Mouse (Mus musculus): ENCODE results near the gene Hpse. TPM values are rescaled to one million over a fixed set of nuclear protein-coding genes. Genes with fewer than 3 reads are reported as not detected.

Gene Hpse
- polyA plus RNA-seq, 1 experiment from 2014 or later = 2.1 TPM

DNA sequence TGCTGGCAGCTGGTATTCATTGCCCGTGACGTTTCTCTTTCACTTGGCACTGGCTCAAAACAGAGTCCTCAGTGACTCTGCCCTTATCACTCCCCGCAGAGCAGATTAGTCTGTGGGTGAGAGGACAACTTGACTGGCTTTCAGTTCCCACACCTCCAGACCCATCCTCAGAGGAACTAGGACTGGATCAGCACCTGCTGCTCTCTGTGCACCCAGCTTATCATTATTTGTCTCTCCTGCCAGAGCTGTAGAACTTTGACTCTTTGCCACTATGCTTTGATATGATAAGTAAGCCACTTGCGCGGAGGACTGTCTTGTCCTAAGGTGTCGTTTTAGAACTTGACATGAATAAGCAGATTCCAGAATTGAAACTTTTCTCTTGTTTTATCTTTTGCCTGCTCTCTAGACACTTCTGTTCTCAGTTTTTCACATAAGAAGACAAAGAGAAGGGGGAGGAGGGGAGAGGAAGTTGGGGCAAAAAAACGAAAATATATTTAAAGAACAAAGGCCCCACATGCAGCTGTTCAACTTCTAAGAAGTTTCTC lies 75.5 kb downstream of the Hpse start:
- Histone ChIP-seq H3K9me3 (ENCODE audit: control insufficient read depth, low read length) (no peaks in the 10 kb centered on the region), H3K4me2 (ENCODE audit: low read depth, severe bottlenecking) (no peak overlapping the region), H3K4me3 (ENCODE audit: low read depth, low read length) (no peak overlapping the region), H3K4me1 (ENCODE audit: control insufficient read depth, insufficient read depth, low read length) (no peaks in the 10 kb centered on the region), H3K27me3 (ENCODE audit: control insufficient read depth, insufficient read depth, low read length) (no peaks in the 10 kb centered on the region), H3K9ac (ENCODE audit: low read length) (no peak overlapping the region), H3K27ac (replicated peaks; ENCODE audit: low read depth, low read length) (no peak overlapping the region), H3K36me3 (ENCODE audit: control insufficient read depth, insufficient read depth, low read length) (no peaks in the 10 kb centered on the region)
- 85% methylated on average over 7 of the region's 7 CpGs for WGBS
- ATAC-seq (ENCODE audit: insufficient number of reproducible peaks, low FRiP score, low TSS enrichment, low read depth) (no peak), DNase-seq (ENCODE audit: low spot score) (no peak)

- Histone ChIP-seq H3K36me3 (ENCODE audit: control insufficient read depth, insufficient read depth, low read length) (no peaks in the 10 kb centered on the region), H3K4me1 (ENCODE audit: control insufficient read depth, insufficient read depth, low read length) (no peaks in the 10 kb centered on the region), H3K4me2 (ENCODE audit: low read depth, severe bottlenecking) (no peak overlapping the region), H3K27me3 (ENCODE audit: control insufficient read depth, insufficient read depth, low read length) (no peaks in the 10 kb centered on the region), H3K27ac (replicated peaks; ENCODE audit: low read depth, low read length) (no peak overlapping the region), H3K9me3 (ENCODE audit: control insufficient read depth, low read length) (no peaks in the 10 kb centered on the region), H3K9ac (ENCODE audit: low read length) (no peak overlapping the region), H3K4me3 (ENCODE audit: low read depth, low read length) (no peak overlapping the region)
- WGBS = 85% methylated on average over 12 of the region's 12 CpGs
- no peak for ATAC-seq (ENCODE audit: insufficient number of reproducible peaks, low FRiP score, low TSS enrichment, low read depth)
- DNase-seq (ENCODE audit: low spot score) = no peak
Observed at GRCm38 (mm10) chr5:100643253-100643990, 76.1 kb downstream of the Hpse start.

- 87% methylated on average over 5 of the region's 5 CpGs for WGBS
- no peak overlapping the region for H3K4me3 ChIP-seq (ENCODE audit: low read depth, low read length)
- H3K27ac ChIP-seq (replicated peaks; ENCODE audit: low read depth, low read length) = no peak overlapping the region
- H3K27me3 ChIP-seq (ENCODE audit: control insufficient read depth, insufficient read depth, low read length) = no peaks in the 10 kb centered on the region
- H3K4me1 ChIP-seq (ENCODE audit: control insufficient read depth, insufficient read depth, low read length) = no peaks in the 10 kb centered on the region
- no peaks in the 10 kb centered on the region for H3K36me3 ChIP-seq (ENCODE audit: control insufficient read depth, insufficient read depth, low read length)
- no peaks in the 10 kb centered on the region for H3K9me3 ChIP-seq (ENCODE audit: control insufficient read depth, low read length)
- no peak for ATAC-seq (ENCODE audit: insufficient number of reproducible peaks, low FRiP score, low TSS enrichment, low read depth)
- DNase-seq (ENCODE audit: low spot score) = no peak
- H3K4me2 ChIP-seq (ENCODE audit: low read depth, severe bottlenecking) = no peak overlapping the region
- H3K9ac ChIP-seq (ENCODE audit: low read length) = no peak overlapping the region
Observed at GRCm38 (mm10) chr5:100642316-100642715, 77.2 kb downstream of the Hpse start.

- no peak for ATAC-seq (ENCODE audit: insufficient number of reproducible peaks, low FRiP score, low TSS enrichment, low read depth)
- H3K9ac ChIP-seq (ENCODE audit: low read length) = no peak overlapping the region
- H3K4me1 ChIP-seq (ENCODE audit: control insufficient read depth, insufficient read depth, low read length) = no peaks in the 10 kb centered on the region
- H3K9me3 ChIP-seq (ENCODE audit: control insufficient read depth, low read length) = no peaks in the 10 kb centered on the region
- no peak for DNase-seq (ENCODE audit: low spot score)
- H3K27me3 ChIP-seq (ENCODE audit: control insufficient read depth, insufficient read depth, low read length) = no peaks in the 10 kb centered on the region
- WGBS = 88% methylated on average over 8 of the region's 8 CpGs
- no peak overlapping the region for H3K27ac ChIP-seq (replicated peaks; ENCODE audit: low read depth, low read length)
- no peak overlapping the region for H3K4me2 ChIP-seq (ENCODE audit: low read depth, severe bottlenecking)
- no peak overlapping the region for H3K4me3 ChIP-seq (ENCODE audit: low read depth, low read length)
- no peaks in the 10 kb centered on the region for H3K36me3 ChIP-seq (ENCODE audit: control insufficient read depth, insufficient read depth, low read length)
Observed at GRCm38 (mm10) chr5:100638483-100638882, 81.0 kb downstream of the Hpse start.

- no peak overlapping the region for H3K4me3 ChIP-seq (ENCODE audit: low read depth, low read length)
- no peak overlapping the region for H3K9ac ChIP-seq (ENCODE audit: low read length)
- H3K4me1 ChIP-seq (ENCODE audit: control insufficient read depth, insufficient read depth, low read length) = no peaks in the 10 kb centered on the region
- no peak for DNase-seq (ENCODE audit: low spot score)
- H3K27ac ChIP-seq (replicated peaks; ENCODE audit: low read depth, low read length) = no peak overlapping the region
- WGBS = 80% methylated on average over 8 of the region's 8 CpGs
- no peak for ATAC-seq (ENCODE audit: insufficient number of reproducible peaks, low FRiP score, low TSS enrichment, low read depth)
- H3K36me3 ChIP-seq (ENCODE audit: control insufficient read depth, insufficient read depth, low read length) = no peaks in the 10 kb centered on the region
- no peak overlapping the region for H3K4me2 ChIP-seq (ENCODE audit: low read depth, severe bottlenecking)
- no peaks in the 10 kb centered on the region for H3K9me3 ChIP-seq (ENCODE audit: control insufficient read depth, low read length)
- no peaks in the 10 kb centered on the region for H3K27me3 ChIP-seq (ENCODE audit: control insufficient read depth, insufficient read depth, low read length)
Observed at GRCm38 (mm10) chr5:100636794-100637544, 82.5 kb downstream of the Hpse start.

GRCm38 (mm10) chr5:100635908-100636307 lies 83.6 kb downstream of the Hpse start:
- DNase-seq (ENCODE audit: low spot score) (no peak), ATAC-seq (ENCODE audit: insufficient number of reproducible peaks, low FRiP score, low TSS enrichment, low read depth) (no peak)
- Histone ChIP-seq H3K27ac (replicated peaks; ENCODE audit: low read depth, low read length) (no peak overlapping the region), H3K36me3 (ENCODE audit: control insufficient read depth, insufficient read depth, low read length) (no peaks in the 10 kb centered on the region), H3K4me1 (ENCODE audit: control insufficient read depth, insufficient read depth, low read length) (no peaks in the 10 kb centered on the region), H3K4me3 (ENCODE audit: low read depth, low read length) (no peak overlapping the region), H3K9ac (ENCODE audit: low read length) (no peak overlapping the region), H3K4me2 (ENCODE audit: low read depth, severe bottlenecking) (no peak overlapping the region), H3K9me3 (ENCODE audit: control insufficient read depth, low read length) (no peaks in the 10 kb centered on the region), H3K27me3 (ENCODE audit: control insufficient read depth, insufficient read depth, low read length) (no peaks in the 10 kb centered on the region)
- WGBS = 91% methylated on average over 4 of the region's 4 CpGs

DNA sequence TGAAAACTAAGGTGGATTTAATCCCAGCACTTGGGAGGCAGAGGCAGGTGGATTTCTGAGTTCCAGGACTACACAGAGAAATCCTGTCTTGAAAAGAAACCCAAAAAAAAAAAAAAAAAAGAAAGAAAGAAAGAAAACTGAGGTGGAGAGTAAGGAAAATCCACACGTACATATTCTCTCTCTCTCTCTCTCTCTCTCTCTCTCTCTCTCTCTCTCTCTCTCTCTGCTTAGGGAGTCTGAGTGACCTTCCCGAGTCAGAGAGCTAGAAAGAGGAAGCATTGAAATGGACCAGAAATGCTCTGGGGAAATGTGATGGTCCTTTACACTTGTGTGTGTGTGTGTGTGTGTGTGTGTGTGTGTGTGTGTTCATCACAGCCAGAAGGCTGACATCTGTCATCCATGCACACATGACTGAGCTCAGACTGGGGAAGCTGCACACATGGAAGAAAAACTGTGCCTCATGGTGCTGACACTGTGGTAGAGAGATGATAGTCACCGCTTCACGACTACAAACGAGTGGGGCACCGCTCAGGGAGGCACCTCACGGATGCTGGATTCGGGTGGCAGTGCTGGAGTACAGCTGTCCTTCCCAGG lies 84.5 kb downstream of the Hpse start:
- H3K9me3 ChIP-seq (ENCODE audit: control insufficient read depth, low read length) = no peaks in the 10 kb centered on the region
- no peak for DNase-seq (ENCODE audit: low spot score)
- no peak overlapping the region for H3K27ac ChIP-seq (replicated peaks; ENCODE audit: low read depth, low read length)
- WGBS = 85% methylated on average over 8 of the region's 8 CpGs
- H3K4me3 ChIP-seq (ENCODE audit: low read depth, low read length) = no peak overlapping the region
- no peaks in the 10 kb centered on the region for H3K27me3 ChIP-seq (ENCODE audit: control insufficient read depth, insufficient read depth, low read length)
- H3K4me1 ChIP-seq (ENCODE audit: control insufficient read depth, insufficient read depth, low read length) = no peaks in the 10 kb centered on the region
- ATAC-seq (ENCODE audit: insufficient number of reproducible peaks, low FRiP score, low TSS enrichment, low read depth) = no peak
- no peak overlapping the region for H3K9ac ChIP-seq (ENCODE audit: low read length)
- H3K4me2 ChIP-seq (ENCODE audit: low read depth, severe bottlenecking) = no peak overlapping the region
- no peaks in the 10 kb centered on the region for H3K36me3 ChIP-seq (ENCODE audit: control insufficient read depth, insufficient read depth, low read length)

DNA sequence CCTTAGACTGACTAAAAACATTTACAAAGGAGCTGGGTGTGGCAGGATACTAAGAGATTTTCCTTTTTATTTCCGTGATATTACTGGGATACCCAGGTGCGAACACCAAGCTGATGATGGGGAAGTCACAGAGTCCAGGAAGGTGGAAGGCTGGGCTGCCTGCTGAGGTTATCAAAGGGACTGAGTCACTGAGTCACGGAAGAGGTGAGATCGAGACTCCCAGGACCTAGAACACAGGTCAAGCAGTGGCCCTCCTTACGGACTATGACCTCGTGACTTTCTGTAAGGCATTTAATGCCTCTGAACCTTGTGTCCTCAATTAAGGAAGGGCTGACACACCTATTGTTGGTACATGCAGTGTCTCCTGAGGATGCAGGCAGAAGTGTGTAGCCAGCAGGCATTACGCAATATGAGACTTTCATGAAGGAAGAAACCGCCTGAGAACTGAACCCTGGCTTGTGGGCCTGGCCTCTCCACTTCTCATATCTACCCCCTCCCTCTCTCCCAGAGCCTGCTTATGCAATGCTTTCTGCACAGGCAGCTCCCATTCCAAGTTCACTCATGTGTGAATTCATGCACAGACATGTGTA lies 86.9 kb downstream of the Hpse start:
- 87% methylated on average over 8 of the region's 8 CpGs for WGBS
- Histone ChIP-seq H3K36me3 (ENCODE audit: control insufficient read depth, insufficient read depth, low read length) (no peaks in the 10 kb centered on the region), H3K9me3 (ENCODE audit: control insufficient read depth, low read length) (no peaks in the 10 kb centered on the region), H3K27ac (replicated peaks; ENCODE audit: low read depth, low read length) (no peak overlapping the region), H3K9ac (ENCODE audit: low read length) (no peak overlapping the region), H3K27me3 (ENCODE audit: control insufficient read depth, insufficient read depth, low read length) (no peaks in the 10 kb centered on the region), H3K4me2 (ENCODE audit: low read depth, severe bottlenecking) (no peak overlapping the region), H3K4me1 (ENCODE audit: control insufficient read depth, insufficient read depth, low read length) (no peaks in the 10 kb centered on the region), H3K4me3 (ENCODE audit: low read depth, low read length) (no peak overlapping the region)
- no peak for ATAC-seq (ENCODE audit: insufficient number of reproducible peaks, low FRiP score, low TSS enrichment, low read depth)
- DNase-seq (ENCODE audit: low spot score) = no peak

Measured in limb, embryonic 11.5 days (tissue).